In the genomic region with DNA sequence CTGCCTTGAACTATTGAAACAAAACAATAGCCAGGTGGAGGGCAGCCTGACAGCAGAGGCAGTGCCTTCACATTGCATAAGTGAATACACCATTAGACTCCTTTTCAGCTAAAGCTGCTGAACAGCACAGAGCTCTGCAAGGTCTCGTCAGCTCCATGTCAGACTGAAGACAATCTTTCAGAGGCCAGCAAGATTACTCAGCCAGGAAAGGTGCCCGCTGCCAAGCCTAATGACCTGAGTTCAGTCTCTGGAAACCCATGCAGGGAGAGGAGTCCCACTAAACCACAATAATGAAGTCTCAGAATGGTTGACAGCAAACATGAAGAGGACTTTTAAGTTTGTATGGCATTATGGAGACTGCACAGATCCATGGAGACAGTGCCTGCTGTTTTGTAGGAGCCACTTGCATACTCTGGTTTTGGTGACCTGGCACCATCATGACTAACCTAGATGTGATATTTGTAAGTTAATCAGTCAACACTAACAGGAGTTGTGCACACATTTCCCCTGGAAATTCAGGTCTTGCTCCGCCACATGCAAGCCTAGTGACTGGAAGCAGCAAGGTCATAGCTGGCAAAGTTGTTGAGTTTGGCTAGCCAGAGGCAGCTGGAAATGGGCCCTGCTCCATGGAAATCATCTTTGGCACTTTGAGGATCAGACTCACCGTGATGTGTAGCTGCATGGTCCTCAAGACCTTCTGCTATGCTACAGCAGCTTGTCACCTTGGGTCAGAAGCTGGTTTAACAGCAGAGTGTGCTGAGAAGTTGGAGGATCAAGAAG, we compare ENCODE assay signal across 22 mouse cellular contexts. TPM values are rescaled to one million over a fixed set of nuclear protein-coding genes. Genes with fewer than 3 reads are reported as not detected.
"Had no signal": no experiment of that assay in that cellular context is flagged by ENCODE, and none has a peak within 500 bp of the region (broad histone marks: within the 10 kb centered on the region; RNA-seq: fewer than 3 reads in every experiment).

No protein-coding gene starts in this region.

- DNase-seq: kidney, postnatal 10 days; layer of hippocampus, postnatal 36 days; lung, adult 18-20 months; lung, postnatal 10 days; lung, postnatal 36 days; retina, postnatal 1 day; thymus, adult 2 months; thymus, postnatal 14 days; thymus, postnatal 4 days had no signal

- ATAC-seq: liver, embryonic 12.5 days; midbrain, embryonic 13.5 days; midbrain, embryonic 16.5 days had no signal

- H3K4me3 ChIP-seq: kidney, embryonic 15.5 days; left cerebral cortex, adult 2 months; liver, embryonic 12.5 days; liver, embryonic 15.5 days; lung, embryonic 15.5 days; megakaryocyte, embryonic 14.5 days; midbrain, embryonic 10.5 days; midbrain, embryonic 13.5 days; myocyte; neural tube, embryonic 13.5 days had no signal

- H3K9ac ChIP-seq: kidney, embryonic 15.5 days; liver, embryonic 12.5 days; liver, embryonic 15.5 days; lung, embryonic 15.5 days; midbrain, embryonic 13.5 days; neural tube, embryonic 13.5 days had no signal

- H3K4me1 ChIP-seq: kidney, embryonic 15.5 days; lung, embryonic 15.5 days; midbrain, embryonic 10.5 days; midbrain, embryonic 13.5 days; neural tube, embryonic 13.5 days had no signal

- H3K27ac ChIP-seq: kidney, embryonic 15.5 days; left cerebral cortex, adult 2 months; liver, embryonic 12.5 days; liver, embryonic 15.5 days; lung, embryonic 15.5 days; midbrain, embryonic 10.5 days; midbrain, embryonic 13.5 days; neural tube, embryonic 13.5 days had no signal

- H3K4me2 ChIP-seq: kidney, embryonic 15.5 days; liver, embryonic 12.5 days; liver, embryonic 15.5 days; lung, embryonic 15.5 days; midbrain, embryonic 13.5 days; neural tube, embryonic 13.5 days had no signal

- H3K27me3 ChIP-seq: kidney, embryonic 15.5 days; liver, embryonic 12.5 days; liver, embryonic 15.5 days; lung, embryonic 15.5 days; megakaryocyte, embryonic 14.5 days; midbrain, embryonic 13.5 days; neural tube, embryonic 13.5 days had no signal

- H3K9me3 ChIP-seq: kidney, embryonic 15.5 days; liver, embryonic 12.5 days; liver, embryonic 15.5 days; lung, embryonic 15.5 days; megakaryocyte, embryonic 14.5 days; midbrain, embryonic 10.5 days; midbrain, embryonic 13.5 days; neural tube, embryonic 13.5 days had no signal

RNA-seq across cellular contexts. Expression of gene Ccdc96, which starts 11.3 kb away (rescaled TPM):
- total RNA-seq: monocyte, adult 5-6 weeks had no signal
- polyA plus RNA-seq: small intestine, adult 2 months had no signal
